Mouse (Mus musculus): ENCODE measurements around the gene Utp14a.

Gene Utp14a

GRCm38 (mm10) chrX:48256468-48257007 is at the start of gene Utp14a:
Gene Utp14a (plus strand): TSS chrX:48256862.
- in situ Hi-C loops (cut with MseI, MboI): no loop called here

- in situ Hi-C loops (cut with MseI, MboI): loop anchor here in 1 of 2 experiments (10.0 kb wide), 1 partner anchor 57 kb away; no protein-coding TSS in a partner anchor
Observed at GRCm38 (mm10) chrX:48207761-48208487, 48.7 kb upstream of the Utp14a start.

DNA sequence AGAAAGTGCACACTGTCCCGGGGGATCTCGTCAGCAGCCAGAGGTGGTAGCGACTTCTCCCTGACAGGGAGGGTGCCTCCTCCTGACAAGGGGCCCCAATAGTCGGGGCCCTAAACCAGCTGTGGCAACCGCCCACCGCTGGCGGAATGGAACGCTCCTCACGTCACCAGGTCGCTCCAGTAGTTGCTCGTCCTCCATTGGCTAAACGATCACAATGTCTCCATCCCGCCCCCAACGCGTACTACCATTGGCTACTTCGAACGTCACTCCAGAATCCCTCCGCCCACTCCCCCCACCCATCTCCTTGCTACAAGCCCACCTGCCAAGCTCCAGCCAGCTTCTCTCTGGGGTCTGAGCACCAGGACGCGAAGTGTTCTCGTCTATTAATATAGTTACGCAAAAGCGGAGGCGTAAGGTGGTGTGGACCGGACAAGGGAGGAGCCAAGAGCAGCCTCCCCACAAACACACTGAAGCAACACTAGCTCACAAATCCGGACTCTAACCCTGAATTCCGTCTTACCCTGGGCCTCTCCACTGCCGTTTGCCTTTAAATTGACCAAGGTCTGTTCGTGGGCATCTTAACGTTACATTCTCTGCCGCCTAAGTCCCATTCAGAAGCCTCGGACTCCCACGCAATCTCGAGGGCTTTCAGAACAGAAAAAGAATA is 48.0 kb upstream of the Utp14a start, which contains the start of gene Zdhhc9:
Zdhhc9 (minus strand) TSS at position 360 of the 667 bp plus-strand sequence.
- in situ Hi-C loops (cut with MseI, MboI): loop anchor here in 1 of 2 experiments (10.0 kb wide), 1 partner anchor 56 kb away; no protein-coding TSS in a partner anchor

DNA sequence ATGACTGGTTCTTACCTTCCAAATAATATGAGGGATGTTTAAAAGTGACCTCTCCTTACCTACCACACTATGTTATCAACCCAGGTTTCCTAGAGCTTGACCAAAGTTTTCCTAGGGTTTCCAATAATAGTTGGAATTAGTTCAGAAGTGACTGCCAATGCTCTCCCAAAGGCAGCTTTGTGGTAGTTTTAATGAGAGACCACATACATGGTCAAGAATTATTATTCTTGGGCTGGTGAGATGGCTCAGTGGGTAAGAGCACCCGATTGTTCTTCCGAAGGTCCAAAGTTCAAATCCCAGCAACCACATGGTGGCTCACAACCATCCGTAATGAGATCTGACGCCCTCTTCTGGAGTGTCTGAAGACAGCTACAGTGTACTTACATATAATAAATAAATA is 46.9 kb upstream of the Utp14a start:
- in situ Hi-C loops (cut with MseI, MboI): loop anchor here in 1 of 2 experiments (10.0 kb wide), 1 partner anchor 55 kb away; no protein-coding TSS in a partner anchor

DNA sequence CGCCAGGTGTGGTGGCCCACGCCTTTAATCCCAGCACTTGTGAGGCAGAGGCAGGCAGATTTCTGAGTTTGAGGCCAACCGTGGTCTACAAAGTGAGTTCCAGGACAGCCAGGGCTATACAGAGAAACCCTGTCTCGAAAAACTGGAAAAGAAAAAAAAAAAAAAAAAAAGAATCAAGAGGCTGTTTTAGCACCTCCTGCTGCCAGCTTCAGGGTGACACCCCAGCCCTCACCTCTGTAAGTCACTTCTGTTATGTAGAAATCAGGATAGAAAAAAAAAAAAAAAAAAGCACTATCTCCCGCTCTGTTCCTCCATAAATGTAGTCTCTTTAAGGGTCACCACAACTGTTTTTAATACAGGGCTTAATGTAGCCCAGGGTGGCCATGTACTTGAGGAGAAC is 37.2 kb upstream of the Utp14a start:
- in situ Hi-C loops (cut with MseI, MboI): no loop called here

- in situ Hi-C loops (cut with MseI, MboI): no loop called here
Observed at GRCm38 (mm10) chrX:48222706-48223105, 34.0 kb upstream of the Utp14a start.

- in situ Hi-C loops (cut with MseI, MboI): no loop called here
Observed at GRCm38 (mm10) chrX:48226225-48226624, 30.4 kb upstream of the Utp14a start.

DNA sequence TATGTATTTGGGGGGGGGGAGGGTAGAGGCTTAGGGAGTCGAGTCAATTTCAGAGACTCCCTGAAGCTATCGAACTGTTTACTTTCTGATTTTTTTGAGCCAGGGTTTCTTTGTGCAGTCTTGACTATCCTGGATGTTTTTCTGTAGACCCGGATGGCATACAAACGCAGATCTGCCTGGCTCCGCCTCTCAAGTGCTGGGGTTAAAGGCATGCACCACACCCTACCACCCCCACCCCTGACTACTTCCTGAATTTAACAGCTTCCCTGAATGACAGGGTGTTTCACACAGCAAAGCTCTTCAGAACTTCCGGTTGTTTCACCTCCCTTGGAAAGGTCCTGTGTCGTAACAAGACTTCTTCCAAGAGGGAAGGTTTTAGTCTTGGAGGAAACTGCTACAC is 22.2 kb upstream of the Utp14a start:
- in situ Hi-C loops (cut with MseI, MboI): no loop called here

DNA sequence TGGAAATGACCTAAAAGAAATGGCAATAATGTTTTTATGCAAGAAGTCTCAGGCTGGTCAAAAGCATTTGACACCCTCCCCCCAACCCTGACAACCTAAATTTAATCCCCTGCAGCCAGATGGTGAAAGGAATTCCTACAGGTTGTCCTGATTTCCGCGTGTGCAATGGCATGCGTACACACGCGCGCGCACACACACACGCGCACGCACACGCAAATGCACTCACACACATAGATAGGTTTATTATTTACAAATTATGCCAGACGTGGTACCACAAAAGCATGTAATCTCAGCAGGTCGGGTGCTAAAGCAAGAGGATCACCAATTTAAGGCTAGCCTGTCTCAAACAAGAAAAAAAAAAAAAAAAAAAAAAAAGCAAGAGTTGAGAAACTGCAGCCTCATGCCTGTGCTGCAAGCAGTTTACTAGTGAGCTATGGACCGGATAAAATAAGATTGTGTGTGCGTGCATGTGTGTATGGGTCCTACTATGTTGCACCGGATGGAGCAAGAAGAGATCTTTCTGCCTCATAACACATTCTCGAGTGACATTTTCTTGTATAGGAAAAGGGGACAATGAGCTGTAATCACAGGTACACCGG is 733 bp upstream of the Utp14a start:
- in situ Hi-C loops (cut with MseI, MboI): no loop called here

- in situ Hi-C loops (cut with MseI, MboI): no loop called here
Observed at GRCm38 (mm10) chrX:48257011-48257410, 349 bp downstream of the Utp14a start.

DNA sequence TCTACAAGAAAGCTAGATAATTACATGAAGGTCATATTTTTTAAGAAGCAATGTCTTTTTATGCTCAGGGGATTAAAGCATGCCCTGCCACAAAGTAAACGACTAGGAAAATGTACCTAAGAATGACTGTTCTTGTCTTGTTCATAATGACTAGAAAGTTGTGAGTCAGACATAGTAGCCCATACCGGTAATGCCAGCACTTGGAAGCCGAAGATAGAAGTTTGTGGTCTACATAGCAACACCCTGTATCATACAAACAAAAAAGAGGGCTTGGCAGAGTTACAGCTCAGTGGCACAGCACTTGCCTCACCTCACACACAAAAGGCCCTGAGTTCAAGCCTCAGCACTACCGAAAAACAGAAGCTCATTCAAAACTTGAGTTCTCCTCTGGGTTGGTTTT is 15.0 kb downstream of the Utp14a start:
- in situ Hi-C loops (cut with MseI, MboI): loop anchor here in 1 of 2 experiments (10.0 kb wide), 1 partner anchor 113 kb away; no protein-coding TSS in a partner anchor

DNA sequence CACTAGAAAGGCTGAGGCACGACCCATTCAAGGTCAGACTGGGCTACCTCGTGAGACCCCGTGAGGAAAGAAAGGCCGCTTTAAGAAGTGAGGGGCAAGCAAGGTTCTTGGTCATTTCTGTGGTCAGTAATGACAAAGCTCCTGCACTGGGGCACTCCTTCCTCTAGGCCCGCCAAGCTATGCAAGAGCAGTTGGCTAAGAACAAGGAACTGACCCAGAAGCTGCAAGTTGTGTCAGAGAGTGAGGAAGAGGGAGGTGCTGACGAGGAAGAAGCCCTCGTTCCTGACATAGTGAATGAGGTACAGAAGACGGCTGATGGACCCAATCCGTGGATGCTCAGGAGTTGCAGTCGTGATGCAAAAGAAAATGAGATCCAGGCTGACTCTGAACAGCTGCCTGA is 18.0 kb downstream of the Utp14a start:
- in situ Hi-C loops (cut with MseI, MboI): loop anchor here in 1 of 2 experiments (10.0 kb wide), 1 partner anchor 110 kb away; no protein-coding TSS in a partner anchor

GRCm38 (mm10) chrX:48278103-48278502 is 21.4 kb downstream of the Utp14a start:
- in situ Hi-C loops (cut with MseI, MboI): loop anchor here in 1 of 2 experiments (10.0 kb wide), 1 partner anchor 107 kb away; no protein-coding TSS in a partner anchor

DNA sequence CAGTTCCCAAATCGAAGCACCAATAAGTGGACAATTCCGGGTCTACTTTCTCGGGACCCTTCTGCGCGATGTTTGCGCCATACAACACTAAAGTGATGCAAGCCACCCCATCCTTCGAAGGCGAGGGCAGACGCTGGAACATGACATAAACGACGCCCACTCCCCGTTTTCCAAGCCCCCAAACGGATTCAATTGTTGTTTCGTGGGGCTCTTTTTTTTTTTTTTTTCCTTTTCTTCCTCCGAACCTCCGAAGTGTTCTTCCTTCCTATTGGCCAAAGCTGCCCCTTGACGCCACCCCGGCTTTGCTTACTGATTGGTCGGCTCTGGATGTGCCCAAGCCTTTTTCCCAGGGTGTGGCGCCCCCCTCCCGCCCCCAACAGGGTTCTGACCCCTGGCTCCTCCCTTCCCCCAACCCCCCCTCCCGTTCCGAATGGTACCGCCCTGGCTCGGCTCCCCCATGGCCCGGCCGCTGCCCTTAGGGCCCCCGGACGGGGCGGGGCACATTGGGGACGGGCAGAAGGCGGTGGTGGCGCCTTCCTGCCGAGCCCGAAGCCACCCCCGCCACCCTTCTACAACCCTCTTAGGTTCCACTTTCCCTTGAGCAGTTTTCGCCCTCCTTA is 27.8 kb downstream of the Utp14a start:
- in situ Hi-C loops (cut with MseI, MboI): no loop called here

- in situ Hi-C loops (cut with MseI, MboI): no loop called here
Observed at GRCm38 (mm10) chrX:48285006-48285650, 28.5 kb downstream of the Utp14a start.

- in situ Hi-C loops (cut with MseI, MboI): no loop called here
Observed at GRCm38 (mm10) chrX:48285651-48286021, 29.0 kb downstream of the Utp14a start.

DNA sequence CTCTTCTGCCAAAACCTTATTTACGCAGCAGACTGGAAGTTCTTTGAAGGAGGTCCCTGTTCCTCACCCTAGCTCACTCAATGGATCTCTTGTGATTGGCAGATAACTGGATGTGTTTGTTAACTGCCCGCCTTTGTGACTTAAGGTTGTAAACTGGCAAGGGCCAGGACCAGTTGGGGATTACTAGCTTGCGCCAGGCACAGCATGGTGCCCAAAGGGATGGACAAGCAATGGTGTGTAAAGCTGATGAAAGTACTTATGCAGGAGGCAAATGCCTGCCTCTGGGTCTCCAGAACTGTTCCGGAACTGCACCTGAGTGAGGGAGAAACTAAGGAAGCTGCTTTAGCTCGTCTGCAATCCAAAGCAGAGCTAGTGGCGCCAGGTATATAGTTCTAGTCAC is 29.8 kb downstream of the Utp14a start:
- in situ Hi-C loops (cut with MseI, MboI): no loop called here

GRCm38 (mm10) chrX:48288008-48288407 is 31.3 kb downstream of the Utp14a start:
- in situ Hi-C loops (cut with MseI, MboI): no loop called here

DNA sequence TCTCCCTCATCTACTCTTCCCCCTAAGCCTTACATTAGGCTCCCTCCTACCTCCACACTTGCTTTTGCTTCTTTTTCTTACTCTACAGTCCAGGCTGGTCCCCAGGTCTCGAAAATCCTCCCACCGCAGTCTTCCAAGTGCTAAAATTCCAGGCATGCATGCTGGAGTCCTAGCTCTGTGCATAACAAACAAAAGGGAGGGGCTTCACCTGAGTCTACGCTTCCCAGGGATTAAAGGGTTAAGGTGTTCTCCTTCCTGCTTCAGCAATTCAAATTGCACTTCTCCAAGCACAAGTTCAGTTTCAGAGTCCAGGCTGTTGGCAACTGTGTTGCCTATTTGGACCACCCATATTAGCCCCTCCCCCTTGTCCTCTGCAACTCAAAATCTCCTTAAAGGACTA is 34.8 kb downstream of the Utp14a start:
- in situ Hi-C loops (cut with MseI, MboI): no loop called here

GRCm38 (mm10) chrX:48305356-48305755 is 48.7 kb downstream of the Utp14a start:
- in situ Hi-C loops (cut with MseI, MboI): no loop called here

Data from mouse trophoblast stem cell (cell line).